ENCODE assay signal across 15 mouse cellular contexts in genomic region chr1:130659641-130660040, GRCm38 (mm10). TPM values are rescaled to one million over a fixed set of nuclear protein-coding genes. Genes with fewer than 3 reads are reported as not detected.
A peak's percentile ranks its signal among the peaks of the same experiment; 100 is the strongest.
DNase-seq lines count a peak whose midpoint lies in the region; TF ChIP-seq lines count a peak whose summit lies in the region.
"Not testable (repeated sequence)": the region's sequence is repeated elsewhere in the genome, so short reads cannot be mapped to it uniquely, and the experiment has no call there.
"Had no signal": no experiment of that assay in that cellular context is flagged by ENCODE, and none has a peak within 500 bp of the region (broad histone marks: within the 10 kb centered on the region; RNA-seq: fewer than 3 reads in every experiment).

No protein-coding gene starts in this region.

- H3K4me3 ChIP-seq in cerebellum, adult 2 months (replicated peaks; ENCODE audit: insufficient read depth, low read depth, low read length), result not testable (repeated sequence)

- peak; percentile 0 for DNase-seq in cerebellum, adult 11 months
- peak; percentile 22 to 30 for DNase-seq in cerebellum, adult 2 months
- DNase-seq in cerebellum, adult 9-10 months, result peak; percentile 2
- DNase-seq in cerebellum, postnatal 25 days, result peak; percentile 28 to 49
- peak; percentile 18 for DNase-seq in heart, adult 11 months

- not testable (repeated sequence) for TF ChIP-seq POLR2A in cerebellum, adult 2 months (IDR thresholded peaks at IDR 0.05; ENCODE audit: borderline replicate concordance, insufficient read depth, low read length)

- H3K27me3 ChIP-seq in cerebellum, adult 2 months (ENCODE audit: control insufficient read depth, insufficient read depth, low read length), result not testable (repeated sequence)

- 12% methylated on average over 5 of the region's 5 CpGs for WGBS in cerebellum, adult 2 months

- TF ChIP-seq CTCF in cerebellum, adult 2 months (IDR thresholded peaks at IDR 0.05; ENCODE audit: borderline replicate concordance, insufficient read depth, low read depth, low read length), result not testable (repeated sequence)

- not testable (repeated sequence) for H3K27ac ChIP-seq in cerebellum, adult 2 months (ENCODE audit: insufficient read depth, low read length)

- H3K4me1 ChIP-seq in cerebellum, adult 2 months (ENCODE audit: control insufficient read depth, insufficient read depth, low read length), result not testable (repeated sequence)

RNA-seq across cellular contexts. Expression of gene C4bp, which starts 1.8 kb away (rescaled TPM):
- polyA plus RNA-seq in cerebellum, adult 2 months (2012; rRNA removed), result not detected in 2 replicates
- polyA plus RNA-seq: activated CD4-positive, CD25-positive, alpha-beta regulatory T cell, adult 4 months; C2C12; cortical plate, adult 2 months; embryonic facial prominence, embryonic 10.5 days; embryonic facial prominence, embryonic 12.5 days; embryonic facial prominence, embryonic 14.5 days; forebrain, embryonic 11.5 days; forebrain, embryonic 13.5 days; forebrain, embryonic 15.5 days; forebrain, postnatal 0 days had no signal

RNA-seq across cellular contexts. Expression of gene Zp3r, which starts 30.2 kb away (rescaled TPM):
- not detected in 2 replicates for polyA plus RNA-seq in cerebellum, adult 2 months (2012; rRNA removed)
- polyA plus RNA-seq: activated CD4-positive, CD25-positive, alpha-beta regulatory T cell, adult 4 months; C2C12; cortical plate, adult 2 months; embryonic facial prominence, embryonic 10.5 days; embryonic facial prominence, embryonic 12.5 days; embryonic facial prominence, embryonic 14.5 days; forebrain, embryonic 11.5 days; forebrain, embryonic 13.5 days; forebrain, embryonic 15.5 days; forebrain, postnatal 0 days had no signal

RNA-seq across cellular contexts. Expression of gene Gm29427, which starts 56.0 kb away (rescaled TPM):
- not detected in 2 replicates for polyA plus RNA-seq in cerebellum, adult 2 months (2012; rRNA removed)
- polyA plus RNA-seq: activated CD4-positive, CD25-positive, alpha-beta regulatory T cell, adult 4 months; C2C12; embryonic facial prominence, embryonic 10.5 days; embryonic facial prominence, embryonic 12.5 days; embryonic facial prominence, embryonic 14.5 days; forebrain, embryonic 11.5 days; forebrain, embryonic 13.5 days; forebrain, embryonic 15.5 days; forebrain, postnatal 0 days had no signal

RNA-seq across cellular contexts. Expression of gene Yod1, which starts 57.5 kb away (rescaled TPM):
- polyA plus RNA-seq in cerebellum, adult 2 months (2012; rRNA removed), result 7.6 and 7.8 TPM in 2 replicates
